Mouse (Mus musculus): ENCODE data around the gene Hapln1. TPM values are rescaled to one million over a fixed set of nuclear protein-coding genes. Genes with fewer than 3 reads are reported as not detected.

The Hapln1 gene
- total RNA-seq, 1 experiment from 2014 or later = not detected

DNA sequence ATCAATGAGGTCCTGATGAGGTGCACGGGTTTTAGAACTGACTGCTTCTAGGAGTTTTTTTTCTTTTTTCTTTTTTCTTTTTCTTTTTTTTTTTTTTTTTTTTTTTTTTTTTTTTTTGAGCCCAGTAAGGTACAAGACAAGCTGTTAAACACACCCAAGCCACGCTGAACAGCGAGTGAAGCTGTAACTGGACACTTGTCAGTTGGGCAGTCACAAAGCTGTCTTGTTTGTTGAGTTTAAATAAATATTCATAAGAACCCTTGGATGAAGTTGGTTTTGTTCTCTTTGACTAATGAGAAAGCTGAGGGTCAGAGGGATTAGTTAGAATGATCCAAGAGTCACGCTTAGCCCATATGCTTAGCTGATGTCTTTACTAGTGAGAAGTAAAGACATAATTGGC is 55.5 kb downstream of the Hapln1 start:
- ATAC-seq (replicated peaks; ENCODE audit: low read depth, poor library complexity, severe bottlenecking) = no peak

DNA sequence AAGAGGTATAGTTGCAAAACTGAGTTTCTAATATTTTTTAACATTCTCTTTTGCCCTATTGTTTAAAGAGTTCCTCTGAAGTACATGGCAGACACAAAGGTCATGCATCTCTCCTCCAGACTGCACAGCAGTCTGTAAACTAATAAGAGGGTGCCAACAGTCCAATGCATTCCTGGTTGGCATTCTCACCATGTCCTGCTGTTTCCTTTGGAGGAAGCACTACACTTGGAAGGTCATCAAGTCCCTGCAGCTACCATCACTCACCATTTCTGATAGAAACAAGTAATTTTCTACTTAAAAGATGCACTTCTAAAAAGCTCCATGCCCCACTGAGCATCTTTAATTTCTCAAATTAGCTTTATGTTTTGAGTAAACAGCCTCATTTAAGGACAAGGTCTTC is 57.8 kb downstream of the Hapln1 start:
- ATAC-seq (replicated peaks; ENCODE audit: low read depth, poor library complexity, severe bottlenecking) = no peak

DNA sequence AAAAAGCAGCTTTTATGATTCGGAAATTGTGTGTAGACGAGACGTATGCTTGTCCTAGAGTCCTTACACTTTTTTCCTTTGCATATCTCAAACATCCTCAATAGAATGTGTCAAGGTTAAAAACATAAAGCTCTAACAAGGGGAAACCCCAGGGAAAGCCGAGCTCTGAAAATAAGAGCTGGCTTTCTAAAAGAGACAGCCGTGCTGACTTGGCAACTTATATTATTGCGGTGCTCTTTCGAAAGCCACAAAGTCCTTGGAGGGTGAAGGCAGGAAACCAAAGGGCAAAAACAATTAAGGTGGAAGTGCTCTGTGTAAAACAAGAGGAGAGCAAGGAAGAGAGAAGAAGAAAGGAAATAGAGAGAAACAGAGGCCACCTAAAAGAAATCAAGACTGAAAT is 60.9 kb downstream of the Hapln1 start:
- ATAC-seq (replicated peaks; ENCODE audit: low read depth, poor library complexity, severe bottlenecking) = no peak

DNA sequence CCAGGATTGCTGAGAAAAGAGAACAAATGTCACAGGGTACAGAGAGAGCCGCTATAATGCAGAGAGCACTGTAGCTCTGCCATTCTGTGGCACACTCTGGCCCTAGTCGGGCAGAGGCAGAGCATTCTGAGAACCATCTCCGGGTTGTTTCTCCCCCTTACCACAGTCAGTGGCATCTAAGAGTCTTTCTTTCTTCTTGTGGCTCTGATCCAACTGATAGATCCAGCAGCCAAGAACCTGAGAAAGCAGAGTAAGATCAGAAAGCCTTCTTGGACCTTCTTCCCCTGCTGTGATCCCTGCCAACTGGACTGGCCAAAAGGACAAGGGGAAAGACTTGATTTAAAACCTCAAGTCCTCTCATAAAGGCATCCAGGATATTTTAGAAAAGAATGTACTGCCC is 63.7 kb downstream of the Hapln1 start:
- no peak for ATAC-seq (replicated peaks; ENCODE audit: low read depth, poor library complexity, severe bottlenecking)

DNA sequence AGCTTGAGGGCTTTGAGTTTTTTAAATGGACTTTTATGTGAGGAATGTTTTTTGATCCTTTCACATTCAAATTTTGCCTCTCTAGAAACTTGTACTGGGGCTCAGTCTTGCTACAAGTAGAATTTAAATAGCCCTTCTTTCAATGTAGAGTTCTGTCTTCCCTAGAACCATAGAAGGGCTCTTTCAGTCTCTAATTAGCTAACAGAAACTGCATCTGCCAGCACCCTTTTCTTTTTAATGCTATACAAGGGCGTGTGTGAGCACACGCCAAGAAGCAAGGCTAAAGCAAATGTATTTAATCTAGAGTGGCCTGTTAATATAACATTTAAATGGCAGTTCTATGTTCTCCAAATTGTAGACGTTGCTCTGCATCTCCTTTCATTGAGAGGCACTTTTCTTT is 67.8 kb downstream of the Hapln1 start:
- no peak for ATAC-seq (replicated peaks; ENCODE audit: low read depth, poor library complexity, severe bottlenecking)

DNA sequence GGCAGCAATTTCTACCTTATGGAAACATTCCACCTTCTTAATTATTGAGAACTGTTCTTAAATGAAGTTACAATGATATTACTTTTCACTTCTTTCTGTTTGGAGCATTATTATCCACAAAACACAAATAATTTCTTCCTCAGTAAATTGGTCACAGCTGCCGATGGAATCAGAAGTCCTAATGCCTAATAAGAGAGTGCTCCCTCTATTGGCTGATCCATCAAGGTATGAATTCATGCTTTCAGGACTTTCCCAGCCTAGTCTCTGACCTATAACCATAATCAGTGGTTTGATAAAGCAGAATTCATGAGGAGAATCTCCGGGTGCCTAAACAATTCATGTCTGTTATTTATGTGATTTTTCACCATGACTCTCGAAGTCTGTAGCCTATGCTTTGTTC is 79.5 kb downstream of the Hapln1 start:
- no peak for ATAC-seq (replicated peaks; ENCODE audit: low read depth, poor library complexity, severe bottlenecking)

DNA sequence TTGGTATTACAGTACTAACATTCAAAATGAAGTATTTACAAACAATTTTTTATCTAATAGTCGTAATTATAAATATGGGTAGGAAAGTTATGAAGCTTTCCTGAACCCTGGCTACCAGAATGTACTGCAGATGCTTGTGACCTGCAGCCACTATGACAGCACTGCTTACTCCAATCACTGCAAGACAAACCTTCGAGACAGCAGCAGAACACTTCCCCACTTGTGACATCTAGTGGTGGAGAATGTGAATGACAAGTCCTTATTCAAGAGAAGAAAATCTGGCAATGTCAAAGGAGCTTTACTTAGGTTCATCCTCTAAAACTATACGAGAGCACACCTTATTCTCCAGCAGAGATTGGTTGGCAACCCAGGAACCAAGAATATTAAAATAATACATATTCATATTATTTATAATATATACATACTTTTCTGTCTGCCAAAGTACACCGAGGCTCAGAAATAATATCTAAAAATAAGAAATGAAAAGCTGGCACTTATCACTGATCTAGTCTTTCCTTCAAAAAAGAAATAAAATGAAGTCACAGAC is 94.6 kb downstream of the Hapln1 start:
- peak; percentile 89 for ATAC-seq (replicated peaks; ENCODE audit: low read depth, poor library complexity, severe bottlenecking)

DNA sequence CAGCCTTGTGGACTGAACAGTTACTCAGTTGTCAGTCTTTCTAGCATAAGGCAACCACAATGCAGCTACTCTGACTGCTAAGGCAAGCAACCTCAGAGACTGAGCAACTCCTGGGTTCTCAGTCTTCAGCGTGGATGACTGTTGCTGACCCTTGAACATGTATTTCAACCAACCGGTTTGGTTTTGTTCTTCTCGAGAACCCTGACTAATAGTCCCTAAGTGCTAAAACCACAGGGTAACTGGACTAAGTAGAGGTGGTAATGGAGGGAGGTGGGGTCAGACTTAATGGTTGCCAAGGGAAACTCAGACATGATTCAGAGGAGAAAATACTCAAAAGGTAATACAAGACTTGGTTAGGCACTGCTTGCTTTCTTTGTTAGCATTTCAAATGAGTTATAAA is 97.4 kb downstream of the Hapln1 start:
- ATAC-seq (replicated peaks; ENCODE audit: low read depth, poor library complexity, severe bottlenecking) = no peak

DNA sequence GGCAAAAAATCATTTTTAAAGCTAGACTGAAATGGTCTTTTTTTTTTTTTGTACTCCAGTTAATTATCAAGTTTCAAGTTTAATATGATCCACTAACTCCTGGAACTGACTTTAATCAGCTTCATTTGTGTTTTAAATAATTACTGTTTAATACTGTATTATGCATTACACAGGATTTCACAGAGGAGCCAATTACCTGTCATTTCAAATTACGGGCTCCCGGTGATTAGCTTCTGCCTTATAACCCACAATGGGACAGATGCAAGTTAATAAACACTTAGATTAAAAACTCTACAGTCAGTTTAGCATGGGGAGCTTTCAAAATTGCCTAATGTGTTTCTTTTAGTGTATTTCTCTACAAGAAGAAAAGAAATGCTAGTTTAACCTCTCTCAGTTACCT is 106.0 kb downstream of the Hapln1 start:
- ATAC-seq (replicated peaks; ENCODE audit: low read depth, poor library complexity, severe bottlenecking) = no peak

DNA sequence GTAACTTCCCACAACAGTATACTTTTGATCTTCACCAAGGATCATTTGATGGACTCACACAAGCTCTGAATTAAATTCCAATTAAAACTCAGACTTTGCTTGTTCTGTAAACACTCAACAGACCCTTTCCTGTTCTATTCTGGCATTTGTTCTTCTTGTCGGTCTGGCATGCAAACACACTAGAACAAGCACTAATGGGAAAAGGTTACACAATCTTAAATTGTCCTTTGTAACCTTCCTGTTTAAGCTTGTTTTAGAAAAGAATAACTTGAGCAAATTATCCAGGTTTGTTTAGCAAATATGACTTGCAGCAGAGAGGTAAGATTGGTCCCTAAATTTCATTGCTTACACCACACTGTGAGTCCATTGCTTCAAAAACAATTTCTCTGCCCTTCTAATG is 113.2 kb downstream of the Hapln1 start:
- ATAC-seq (replicated peaks; ENCODE audit: low read depth, poor library complexity, severe bottlenecking) = no peak

DNA sequence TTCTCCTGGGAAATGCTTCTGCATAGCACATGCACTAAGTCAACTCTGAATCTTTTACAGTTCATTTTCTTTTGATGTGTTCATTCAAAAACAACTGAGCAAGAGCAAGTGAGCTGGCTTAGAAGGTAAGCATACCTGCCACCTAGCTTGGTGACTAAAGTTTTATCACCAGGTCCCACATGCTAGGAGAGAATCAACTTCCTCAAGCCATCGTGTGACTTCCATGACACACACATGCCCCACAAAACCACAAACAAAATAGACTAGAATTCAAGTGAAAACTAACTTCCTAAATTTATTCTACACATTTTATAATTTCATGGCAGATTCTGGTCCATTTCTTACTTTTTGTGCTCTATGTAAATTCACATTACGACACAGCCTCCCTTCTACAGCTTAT is 113.7 kb downstream of the Hapln1 start:
- ATAC-seq (replicated peaks; ENCODE audit: low read depth, poor library complexity, severe bottlenecking) = peak; percentile 90

DNA sequence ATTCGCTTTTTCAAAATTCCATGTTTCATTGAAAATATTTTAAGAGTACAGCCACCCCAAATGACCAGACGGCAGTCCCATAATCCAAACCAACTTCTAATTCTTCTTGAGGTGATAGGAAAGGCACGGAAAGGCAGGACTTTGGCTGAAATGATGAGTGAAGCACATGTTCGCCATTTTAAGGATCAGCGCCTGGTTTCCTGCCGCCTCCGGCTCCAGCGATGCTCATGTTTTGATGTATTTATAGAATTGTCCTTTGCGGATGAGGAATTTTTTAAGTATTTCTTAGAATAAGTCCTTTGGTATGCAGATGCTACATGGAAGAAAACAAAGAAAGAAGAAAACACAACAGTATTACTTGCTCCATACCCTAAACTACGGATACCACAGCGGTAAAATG is 117.5 kb downstream of the Hapln1 start:
- no peak for ATAC-seq (replicated peaks; ENCODE audit: low read depth, poor library complexity, severe bottlenecking)

Other genes starting within 250 kb of the Hapln1 start
- gene Vcan, start 202.7 kb downstream of the Hapln1 start, total RNA-seq (2017) = 0.18 and 0.97 TPM in 2 replicates